Mouse (Mus musculus) heart, adult 18-20 months (tissue): ENCODE data around the gene Fam228b. TPM values are rescaled to one million over a fixed set of nuclear protein-coding genes. Genes with fewer than 3 reads are reported as not detected.
"Not testable (repeated sequence)": the region's sequence is repeated elsewhere in the genome, so short reads cannot be mapped to it uniquely, and the experiment has no call there.

Source experiments
- DNase-seq, 2 experiments: peaks; one replicate each; pipeline ENCODE4 v3.0.0; 2021 to 2022; ENCODE audit warnings: mixed read lengths in 1 of 2
- long read RNA-seq, 2 experiments: library from polyadenylated mRNA; stranded (forward); transcript quantifications; one replicate each; pipeline ENCODE4 v2.0.0; 2021
- total RNA-seq, 2 experiments: library from RNA; stranded (reverse); gene quantifications; 2 replicates each; pipeline ENCODE4 v1.2.3; 2021

Fam228b gene
- total RNA-seq, result 1 to 10 TPM; 3.1 to 3.4 TPM
- long read RNA-seq, experiment 1, partial matches to known transcripts, result 0 of 1 reads
- long read RNA-seq, experiment 1, other reads (novel, unspliced or antisense), result 0 of 1 reads
- long read RNA-seq, experiment 2, partial matches to known transcripts, result 0 of 1 reads
- long read RNA-seq, experiment 2, other reads (novel, unspliced or antisense), result 0 of 1 reads

DNA sequence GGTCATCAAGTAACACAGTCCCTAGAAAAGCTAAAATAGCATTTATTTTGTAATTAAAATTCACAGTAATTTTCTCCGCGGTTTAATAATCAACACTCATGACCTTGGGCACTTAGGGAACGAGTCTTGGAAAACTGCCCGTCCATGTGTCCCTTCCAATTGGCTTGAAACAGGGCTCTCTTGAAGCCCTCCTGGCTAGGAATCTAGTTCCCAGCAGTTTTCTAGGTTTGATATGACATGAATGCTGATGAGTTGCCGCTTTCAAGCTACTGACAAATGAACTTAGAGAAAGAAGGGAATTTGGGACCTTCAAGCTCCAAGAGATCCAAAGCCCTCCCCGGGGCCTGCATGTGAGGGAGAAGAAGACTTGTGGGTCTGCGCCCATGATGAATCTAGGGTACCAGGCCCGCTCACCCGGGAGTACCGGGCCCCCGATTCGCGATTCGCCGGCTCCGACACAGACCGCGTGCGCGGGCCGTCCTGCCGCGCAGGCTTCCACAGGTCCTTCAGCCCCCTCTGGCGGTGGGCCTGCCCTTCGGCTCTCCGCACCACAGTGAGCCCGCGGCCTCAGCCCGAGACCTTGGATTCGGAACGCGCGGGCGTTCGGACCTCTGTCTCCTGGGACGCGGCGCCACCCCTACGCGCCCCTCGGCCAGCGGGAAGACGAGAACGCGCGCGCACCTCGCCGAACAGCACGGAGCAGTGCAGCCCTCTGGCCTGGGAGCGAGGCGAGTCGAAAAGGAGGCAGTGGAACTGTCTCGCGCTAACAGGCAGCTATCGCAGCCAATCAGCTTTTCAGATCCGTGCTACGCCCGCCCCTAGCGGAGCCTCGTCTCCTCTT, at the start of gene Fam228b, which contains the start of gene Pfn4:
Gene Fam228b, minus strand, starts transcription at position 776 of the 841 bp plus-strand sequence.
Gene Pfn4, plus strand, starts transcription at position 531 of the 841 bp plus-strand sequence.
- peak; percentile 97 to 100 for DNase-seq

DNA sequence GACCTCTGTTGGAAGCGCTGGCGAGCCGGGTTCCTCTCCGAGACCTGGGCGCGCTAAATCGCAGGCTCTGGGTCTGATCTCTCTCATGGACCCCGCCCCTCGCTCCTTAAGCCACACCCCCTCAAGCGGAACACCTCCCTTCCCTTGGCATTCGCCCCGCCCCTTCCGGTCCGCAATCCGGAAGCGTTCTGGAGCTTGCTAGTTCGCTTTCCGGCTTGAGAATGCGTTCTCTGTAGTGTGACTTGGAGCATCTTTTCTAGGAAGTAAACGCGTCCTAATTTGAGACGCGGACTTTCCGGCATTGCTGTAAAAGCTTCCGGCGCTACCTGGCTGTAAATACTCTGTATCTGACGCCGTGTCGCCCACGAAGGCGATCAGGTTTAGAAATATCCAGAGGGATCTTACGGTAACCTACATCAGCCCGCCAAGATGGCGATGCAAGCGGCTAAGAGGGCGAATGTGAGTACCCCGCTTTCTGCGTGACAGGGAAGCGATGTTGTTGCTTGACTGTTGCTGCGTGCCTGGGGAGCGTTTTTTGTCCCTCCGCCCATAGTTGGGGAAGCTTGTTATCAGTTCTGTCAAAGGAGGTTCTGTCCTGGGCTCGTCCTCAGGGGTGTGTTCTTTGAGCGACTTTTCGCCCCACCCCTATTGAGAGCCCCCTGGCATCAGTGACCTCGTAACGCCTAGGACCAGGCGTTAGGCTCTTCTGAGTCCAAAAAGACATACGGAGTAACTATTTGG, 48.5 kb upstream of the Fam228b start, which contains the start of gene Sf3b6:
Gene Sf3b6, plus strand, starts transcription at position 184 of the 741 bp plus-strand sequence.
- peak; percentile 98 to 100 for DNase-seq

DNA sequence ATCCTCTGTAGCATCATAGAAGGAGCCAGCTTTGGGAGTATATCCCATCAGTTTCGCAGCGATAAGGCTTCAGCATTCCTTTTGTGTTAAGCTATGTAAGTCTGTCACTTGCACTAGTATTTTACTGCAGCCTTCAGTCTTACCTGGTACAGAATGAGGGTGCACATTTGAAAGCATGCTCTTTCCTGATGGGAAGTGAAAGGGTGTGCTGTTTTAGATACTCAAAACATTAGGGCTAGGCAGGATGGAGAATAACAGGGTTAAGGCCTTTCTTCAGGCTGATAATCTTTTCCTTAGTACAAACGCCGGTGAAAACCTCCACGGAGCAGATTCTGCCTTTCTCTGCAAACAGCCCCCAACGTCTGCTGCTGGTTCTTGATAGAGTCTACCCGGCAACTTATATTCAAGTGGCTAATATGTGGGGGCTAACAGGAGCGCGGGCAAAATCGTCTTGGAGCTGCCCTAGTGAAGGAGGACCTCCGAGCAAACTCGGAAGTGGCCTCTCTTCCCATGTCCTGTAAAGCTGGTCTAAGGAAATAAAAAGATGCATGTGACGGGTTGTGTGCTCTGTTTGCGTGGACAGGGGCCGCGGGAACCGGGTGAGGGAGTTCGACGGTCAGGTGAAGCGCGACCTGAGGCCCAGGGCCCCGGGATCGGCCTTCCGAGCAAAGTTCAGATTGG, 47.8 kb upstream of the Fam228b start:
- DNase-seq, result peak in 1 of 2 experiments; percentile 6

DNA sequence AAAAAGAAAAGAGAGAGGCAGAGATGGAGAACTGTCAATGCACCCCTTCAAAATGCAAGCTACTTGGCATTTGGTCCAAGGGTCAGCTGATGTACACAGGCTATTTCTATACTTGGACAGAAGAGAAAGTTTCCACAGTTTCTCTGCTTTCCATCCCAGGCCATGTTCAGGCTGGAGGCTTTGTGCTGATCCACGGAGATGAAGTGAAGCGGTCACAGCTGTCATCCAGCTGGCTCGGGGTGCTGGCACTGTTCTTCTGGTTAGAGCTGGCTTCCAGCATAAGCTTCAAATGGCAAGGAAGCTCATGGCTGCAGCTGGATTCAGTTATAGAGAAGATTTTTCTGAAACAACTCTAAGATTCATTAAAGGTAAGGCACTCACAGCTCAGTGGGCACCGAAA, 44.6 kb upstream of the Fam228b start:
- DNase-seq, result peak in 1 of 2 experiments; percentile 8

DNA sequence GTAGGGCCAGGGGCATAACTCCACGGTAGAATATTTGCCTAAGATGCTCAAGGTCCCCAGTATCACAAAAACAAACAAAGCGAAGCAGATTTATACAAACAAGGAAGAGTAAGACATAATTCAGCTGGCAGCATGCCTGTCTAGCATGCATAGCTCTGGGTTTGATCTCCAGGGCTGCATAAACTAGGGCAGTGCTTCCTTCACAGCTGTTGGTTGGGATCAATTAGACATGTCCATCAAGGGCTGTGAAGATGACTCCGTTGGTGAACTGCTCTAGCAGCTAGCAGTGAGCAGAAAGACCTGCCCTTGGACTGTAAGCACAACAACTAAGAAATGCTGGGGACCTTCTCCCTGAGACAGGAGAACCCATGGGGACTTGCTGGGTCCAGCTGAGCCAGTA, 42.6 kb upstream of the Fam228b start:
- DNase-seq, result no peak

DNA sequence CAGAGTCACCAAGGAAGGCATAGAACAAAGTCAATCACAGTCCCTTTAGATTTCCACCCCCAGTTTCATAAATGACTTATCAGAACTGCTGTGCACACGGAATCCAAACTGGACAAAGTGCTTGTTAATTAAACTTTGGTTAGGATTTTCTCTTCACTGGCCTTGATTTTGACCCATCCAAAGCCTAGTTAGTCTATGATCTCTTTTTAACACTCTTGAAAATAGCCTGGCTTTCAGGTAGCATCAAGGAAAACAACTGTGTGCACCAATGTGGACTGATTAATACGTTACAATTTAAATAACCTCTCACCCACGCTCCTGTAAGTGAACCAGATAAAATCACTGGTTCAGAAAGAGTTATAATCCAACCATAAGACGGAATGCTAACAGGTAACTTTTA, 42.0 kb upstream of the Fam228b start:
- no peak for DNase-seq

DNA sequence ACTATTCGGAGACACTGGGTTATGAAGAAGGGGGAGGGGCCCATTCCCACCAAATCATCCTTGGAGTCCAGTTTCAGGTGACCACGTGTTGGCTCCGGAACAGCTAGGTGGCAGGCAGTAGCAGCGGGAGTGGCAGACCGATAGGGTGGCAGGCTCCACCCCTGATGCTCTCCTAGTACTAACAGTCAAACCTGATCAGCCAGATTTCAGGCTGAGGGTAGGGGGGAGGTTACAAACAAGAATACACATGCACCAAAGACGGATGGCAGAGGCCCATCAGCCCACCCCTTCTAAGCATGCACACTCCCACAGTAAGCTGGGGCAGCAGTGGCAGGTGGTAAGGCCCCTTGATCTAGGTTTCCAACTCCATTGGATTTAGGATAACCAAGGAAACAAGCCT, 28.4 kb upstream of the Fam228b start:
- not testable (repeated sequence) for DNase-seq

DNA sequence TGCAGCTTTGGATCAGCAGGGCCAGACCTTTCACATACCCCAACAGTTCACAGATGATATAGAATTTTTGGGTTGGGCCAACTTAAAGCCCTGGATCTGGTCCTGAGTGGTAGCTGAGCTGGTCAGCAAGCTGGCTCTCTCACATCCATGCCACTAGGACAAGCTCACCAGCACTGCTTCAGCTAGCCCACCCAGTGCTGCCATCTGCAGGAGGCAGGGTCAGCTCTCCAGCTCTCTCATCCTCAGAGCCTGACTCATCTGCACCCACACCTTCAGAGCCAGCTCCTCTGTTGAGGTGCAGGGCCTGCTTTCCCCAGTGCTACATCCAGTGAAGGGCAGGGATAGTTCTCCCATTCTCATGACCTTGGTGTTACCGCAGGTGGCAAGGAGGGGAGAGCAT, 24.7 kb upstream of the Fam228b start:
- DNase-seq, result no peak

DNA sequence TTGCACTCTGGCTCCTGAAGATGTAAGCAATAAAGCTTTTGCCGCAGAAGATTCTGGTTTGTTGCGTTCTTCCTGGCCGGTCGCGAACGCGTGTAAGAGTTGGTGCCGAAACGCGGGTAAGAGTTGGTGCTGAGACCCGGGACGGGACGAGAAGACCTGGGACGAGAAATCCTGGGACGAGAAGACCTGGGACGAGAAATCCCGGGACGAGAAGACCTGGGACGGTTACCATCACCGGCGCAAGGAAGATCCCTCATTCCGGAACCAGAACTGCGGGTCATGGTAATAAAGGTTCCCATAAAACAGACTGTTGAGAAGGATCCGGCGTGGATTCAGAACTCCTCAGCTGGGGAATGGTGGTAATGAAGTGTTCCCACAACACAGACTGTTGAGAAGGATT, 19.1 kb upstream of the Fam228b start:
- DNase-seq, result not testable (repeated sequence)

DNA sequence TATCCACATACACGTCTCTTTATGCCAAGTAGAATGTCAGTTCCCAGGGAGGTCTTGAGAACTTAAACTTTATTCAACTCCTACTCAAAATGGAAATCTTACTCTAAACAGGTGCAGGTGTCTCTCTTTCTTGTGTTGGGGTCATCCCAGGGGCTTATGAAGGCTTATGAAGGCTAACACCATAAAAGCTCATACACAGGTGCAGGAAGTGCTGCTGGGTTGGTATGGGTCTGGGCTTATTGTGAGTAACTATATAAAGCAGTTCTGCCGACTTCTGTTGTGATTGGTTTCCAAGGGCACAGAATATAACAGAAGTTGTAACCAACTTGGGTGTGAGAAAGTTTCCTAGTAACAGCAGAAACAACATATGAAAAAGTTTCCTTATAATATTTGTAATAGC, 15.4 kb upstream of the Fam228b start:
- no peak for DNase-seq

DNA sequence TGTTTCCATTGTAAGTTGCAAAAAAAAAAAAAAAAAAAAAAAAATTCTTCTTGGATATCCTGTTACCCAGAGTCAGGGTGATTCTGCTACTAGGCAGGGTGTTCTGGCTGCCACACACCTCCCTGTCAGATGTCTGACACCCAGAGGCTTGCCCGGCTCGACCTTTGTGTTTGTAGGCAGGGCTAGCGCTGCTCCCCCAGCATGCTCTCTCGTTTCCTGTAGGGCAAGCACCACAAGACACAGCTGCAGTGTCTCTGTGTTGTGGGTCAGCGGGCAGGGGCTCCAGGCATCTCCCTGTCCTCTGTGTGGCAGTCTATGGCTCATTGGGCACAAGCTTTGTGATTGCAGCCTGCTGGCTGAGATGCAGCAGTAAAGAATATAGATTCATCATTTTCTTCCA, 14.5 kb upstream of the Fam228b start:
- DNase-seq, result no peak

DNA sequence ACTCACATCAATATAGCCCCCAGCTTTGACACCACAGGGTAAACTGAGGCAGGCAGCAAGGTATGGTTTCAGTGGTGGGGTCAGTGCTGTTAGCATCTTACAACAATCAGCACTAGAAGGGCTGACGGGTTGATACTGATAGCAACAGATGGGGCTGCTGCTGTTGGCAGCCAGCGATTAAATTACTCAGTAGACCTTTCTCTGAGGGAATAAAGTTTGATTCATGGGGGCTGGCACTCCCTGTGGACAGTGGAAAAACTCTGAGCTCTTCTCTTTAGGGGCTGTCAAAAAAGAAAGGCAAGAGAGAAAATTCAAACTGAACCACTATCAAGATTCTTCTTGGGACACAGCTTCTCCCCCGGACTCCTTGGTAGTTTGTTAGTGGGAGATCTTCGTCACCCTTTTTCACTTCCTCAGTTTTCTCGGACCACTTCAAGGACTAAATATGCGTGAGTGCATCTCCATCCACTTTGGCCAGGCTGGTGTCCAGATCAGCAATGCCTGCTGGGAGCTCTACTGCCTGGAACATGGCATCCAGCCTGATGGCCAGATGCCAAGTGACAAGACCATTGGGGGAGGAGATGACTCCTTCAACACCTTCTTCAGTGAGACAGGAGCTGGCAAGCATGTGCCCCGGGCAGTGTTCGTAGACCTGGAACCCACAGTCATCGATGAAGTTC, 12.8 kb upstream of the Fam228b start:
- DNase-seq, result peak; percentile 14 to 19

DNA sequence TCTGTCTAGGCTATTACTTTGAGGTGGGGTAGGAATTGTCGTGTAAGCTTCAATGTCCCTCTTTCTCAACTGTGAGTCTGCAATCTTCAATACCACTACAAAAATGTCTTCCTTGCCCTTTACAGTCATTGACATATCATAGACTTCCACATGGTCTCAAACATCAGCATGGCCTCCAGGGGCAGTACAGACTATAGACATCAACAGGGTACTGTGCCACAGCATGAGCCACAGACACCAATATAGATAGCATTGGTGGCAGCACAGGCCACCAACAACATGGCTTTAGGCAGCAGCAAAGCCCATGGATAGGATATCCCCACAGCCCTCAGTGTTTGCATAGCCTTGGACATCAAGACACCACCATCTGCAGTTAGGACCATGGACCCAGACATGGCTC, 12.2 kb upstream of the Fam228b start:
- DNase-seq, result no peak

DNA sequence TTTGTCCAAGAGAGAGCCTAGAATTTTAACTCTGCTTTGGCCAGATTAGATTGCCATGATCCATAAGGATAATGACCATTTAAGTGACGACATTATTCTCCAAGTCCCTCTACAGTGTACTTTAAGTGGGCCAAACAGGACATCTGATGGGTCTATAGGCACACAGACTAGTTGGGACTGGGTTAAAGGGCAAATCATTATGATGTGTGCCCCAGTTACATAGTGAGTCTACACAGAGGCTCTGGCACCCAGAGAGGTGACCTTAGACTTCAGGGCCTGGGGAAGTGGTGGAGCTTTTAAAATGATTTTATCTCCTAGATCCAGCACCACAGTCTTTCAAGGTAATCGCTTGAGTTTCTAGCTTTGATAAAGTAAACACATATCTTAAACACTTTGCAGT, 11.2 kb upstream of the Fam228b start:
- DNase-seq, result no peak

DNA sequence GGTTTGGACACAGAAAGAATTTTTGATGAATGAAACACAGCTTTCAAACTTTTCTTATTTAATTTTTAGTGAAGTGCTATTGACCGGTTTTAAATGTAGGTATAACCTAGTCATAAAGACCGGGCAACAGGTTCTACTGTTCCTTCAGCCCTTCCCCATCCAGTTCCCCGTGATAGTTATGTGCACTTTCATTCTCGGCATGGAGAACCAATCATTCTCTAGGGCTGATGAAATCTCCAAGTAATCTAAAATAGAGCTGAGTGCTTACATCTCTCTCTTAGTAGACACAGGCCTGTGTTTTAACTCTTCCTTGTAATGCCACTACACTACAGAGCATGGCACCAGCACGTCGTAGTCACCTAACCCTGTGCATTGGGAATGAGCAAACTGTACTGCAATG, 8.7 kb upstream of the Fam228b start:
- DNase-seq, result no peak

DNA sequence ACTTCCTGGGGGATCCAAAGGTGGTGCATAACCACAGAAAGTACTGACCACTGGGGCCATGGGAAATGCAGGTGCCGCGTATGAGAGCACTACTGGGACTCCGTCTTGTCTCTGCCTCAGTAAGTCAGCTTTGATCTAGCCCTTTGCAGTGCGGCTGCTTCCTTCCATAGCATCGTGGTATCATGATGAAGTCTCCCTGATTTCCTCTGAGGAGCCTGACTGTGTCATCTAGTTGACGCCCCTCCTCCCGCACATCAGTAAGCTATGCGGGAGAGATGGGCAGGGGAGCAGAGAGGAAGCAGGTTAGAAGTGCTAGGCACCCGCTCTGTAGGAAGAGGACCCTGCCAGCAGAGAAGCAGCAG, 6.5 kb upstream of the Fam228b start:
- no peak for DNase-seq

DNA sequence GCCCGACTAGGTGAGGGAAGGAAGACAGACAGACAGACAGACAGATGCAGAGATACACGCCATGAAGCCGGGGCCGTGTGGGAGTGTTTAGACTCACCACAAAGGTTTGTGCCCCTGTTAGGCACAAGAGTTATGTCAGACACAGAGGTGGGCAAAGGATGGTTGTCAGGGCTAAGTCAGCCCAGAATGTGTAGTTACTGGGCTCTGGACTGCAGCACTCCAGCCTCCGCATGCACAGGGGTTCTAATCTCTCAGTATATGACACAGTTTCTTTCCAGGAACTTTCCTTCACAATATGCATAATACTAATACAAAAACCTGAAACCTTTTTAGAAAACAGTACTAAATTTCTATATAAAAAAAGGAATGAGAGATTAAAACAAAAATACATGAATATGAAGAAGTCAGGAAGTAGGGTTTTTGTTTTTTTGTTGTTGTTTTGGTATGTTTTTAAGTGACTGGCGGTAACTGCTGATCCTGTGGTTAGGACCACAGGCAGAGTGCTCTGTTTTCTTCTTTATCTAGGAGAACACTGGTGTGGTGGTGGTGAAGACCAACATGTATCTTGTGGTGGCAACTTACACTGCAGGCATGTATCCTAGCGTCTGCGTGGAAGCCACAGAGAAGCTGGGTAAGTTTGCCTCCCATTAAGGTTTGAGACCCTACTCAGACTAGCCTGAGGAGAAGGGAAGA, 6.0 kb upstream of the Fam228b start:
- no peak for DNase-seq

DNA sequence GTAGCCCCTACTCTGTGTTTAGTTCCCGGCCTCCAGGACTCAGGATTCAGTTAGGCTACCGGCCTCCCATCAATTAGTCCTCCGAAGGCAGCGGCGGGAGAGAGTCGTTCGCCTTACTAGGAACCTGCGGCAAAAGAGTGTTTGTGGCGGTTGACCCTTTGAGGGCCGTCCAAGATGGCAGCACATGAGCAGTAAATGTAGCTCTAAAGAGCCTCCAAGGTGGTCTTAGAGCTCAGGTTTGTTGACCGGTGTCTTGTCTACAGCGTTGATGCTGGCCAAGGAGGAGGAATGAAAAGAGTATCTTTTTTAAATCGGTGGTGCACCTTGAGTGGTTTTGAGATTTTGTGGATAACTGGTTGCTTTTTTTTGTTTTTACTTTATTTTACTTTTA, 261 bp upstream of the Fam228b start:
- no peak for DNase-seq

DNA sequence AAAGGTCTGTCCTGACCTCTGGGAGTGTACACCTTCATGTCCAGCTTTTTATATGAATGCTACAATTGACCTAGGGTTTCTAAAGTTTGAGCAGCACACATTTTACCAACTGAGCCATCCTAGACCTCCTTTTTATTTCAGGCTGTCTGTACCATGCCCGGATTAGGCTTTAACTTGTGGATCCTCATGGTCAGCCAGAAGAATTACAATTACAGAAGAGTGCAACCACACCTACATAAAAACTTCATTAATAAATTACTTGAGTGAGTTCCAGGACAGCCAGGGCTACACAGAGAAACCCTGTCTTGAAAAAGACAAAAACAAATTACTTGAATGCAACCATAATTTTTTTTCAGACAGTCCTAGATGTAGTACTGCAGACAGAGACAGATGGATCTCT, 12.0 kb downstream of the Fam228b start:
- no peak for DNase-seq

DNA sequence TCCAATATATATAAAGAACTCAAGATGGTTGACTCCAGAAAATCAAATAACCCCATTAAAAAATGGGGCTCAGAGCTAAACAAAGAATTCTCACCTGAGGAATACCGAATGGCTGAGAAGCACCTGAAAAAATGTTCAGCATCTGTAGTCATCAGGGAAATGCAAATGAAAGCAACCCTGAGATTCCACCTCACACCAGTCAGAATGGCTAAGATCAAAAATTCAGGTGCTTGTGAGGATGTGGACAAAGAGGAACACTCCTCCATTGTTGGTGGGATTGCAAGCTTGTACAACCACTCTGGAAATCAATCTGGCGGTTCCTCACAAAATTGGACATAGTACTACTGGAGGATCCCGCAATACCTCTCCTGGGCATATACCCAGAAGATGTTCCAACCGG, 14.6 kb downstream of the Fam228b start:
- DNase-seq, result not testable (repeated sequence)

DNA sequence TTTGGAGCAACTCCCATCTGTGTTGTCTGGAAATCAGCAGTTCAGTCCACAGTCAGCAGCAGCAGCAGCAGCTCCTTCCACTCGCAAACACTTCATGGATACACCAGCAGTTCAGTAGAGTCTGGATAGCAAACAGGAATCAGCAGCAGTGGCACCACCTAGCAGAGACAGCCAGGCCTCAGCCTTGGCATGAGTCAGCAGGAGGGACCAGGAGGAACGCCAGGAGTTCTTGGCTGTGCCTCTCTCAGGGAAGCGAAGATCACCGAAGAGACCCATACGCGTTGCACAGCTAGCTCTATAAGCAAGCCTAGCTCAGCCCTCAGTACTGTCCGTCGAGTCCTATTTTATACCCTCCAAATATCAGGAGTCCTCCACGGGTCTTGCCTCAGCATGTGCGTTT, 24.6 kb downstream of the Fam228b start:
- peak; percentile 45 to 60 for DNase-seq
